Mouse (Mus musculus): ENCODE data around the gene Sec22b. TPM values are rescaled to one million over a fixed set of nuclear protein-coding genes. Genes with fewer than 3 reads are reported as not detected.

Gene Sec22b
- polyA plus RNA-seq, 1 experiment = 31.1 TPM

- Histone ChIP-seq H3K27ac (ENCODE audit: insufficient read depth, low read depth, low read length) (no peak overlapping the region), H3K4me1 (ENCODE audit: control insufficient read depth, insufficient read depth, low read length) (no peaks in the 10 kb centered on the region), H3K36me3 (ENCODE audit: control insufficient read depth, insufficient read depth, low read length) (no peaks in the 10 kb centered on the region), H3K27me3 (replicated peaks; ENCODE audit: control insufficient read depth, insufficient read depth, low read length) (no peaks in the 10 kb centered on the region), H3K4me3 (ENCODE audit: insufficient read depth, low read depth, low read length) (no peak overlapping the region)
- DNase-seq = no peak
- 64% methylated on average over 12 of the region's 12 CpGs for WGBS
- TF ChIP-seq CTCF (conservative IDR thresholded peaks at IDR 0.05; ENCODE audit: insufficient read depth, insufficient read length, low read depth, low read length) = no peak
- TF ChIP-seq POLR2A (IDR thresholded peaks at IDR 0.05; ENCODE audit: low read depth, low read length) = no peak
These were observed 29.3 kb downstream of the Sec22b start for GRCm38 (mm10) chr3:97930141-97930786.

- H3K36me3 ChIP-seq (ENCODE audit: control insufficient read depth, insufficient read depth, low read length) = no peaks in the 10 kb centered on the region
- no peak overlapping the region for H3K4me3 ChIP-seq (ENCODE audit: insufficient read depth, low read depth, low read length)
- DNase-seq = no peak
- H3K27me3 ChIP-seq (replicated peaks; ENCODE audit: control insufficient read depth, insufficient read depth, low read length) = no peaks in the 10 kb centered on the region
- no peak for TF ChIP-seq POLR2A (IDR thresholded peaks at IDR 0.05; ENCODE audit: low read depth, low read length)
- TF ChIP-seq CTCF (conservative IDR thresholded peaks at IDR 0.05; ENCODE audit: insufficient read depth, insufficient read length, low read depth, low read length) = no peak
- no peaks in the 10 kb centered on the region for H3K4me1 ChIP-seq (ENCODE audit: control insufficient read depth, insufficient read depth, low read length)
- no peak overlapping the region for H3K27ac ChIP-seq (ENCODE audit: insufficient read depth, low read depth, low read length)
- 90% methylated on average over 8 of the region's 8 CpGs for WGBS
These were observed 29.8 kb downstream of the Sec22b start for GRCm38 (mm10) chr3:97930787-97931158.

- Histone ChIP-seq H3K4me3 (ENCODE audit: insufficient read depth, low read depth, low read length) (no peak overlapping the region), H3K27ac (ENCODE audit: insufficient read depth, low read depth, low read length) (no peak overlapping the region), H3K27me3 (replicated peaks; ENCODE audit: control insufficient read depth, insufficient read depth, low read length) (no peaks in the 10 kb centered on the region), H3K36me3 (ENCODE audit: control insufficient read depth, insufficient read depth, low read length) (no peaks in the 10 kb centered on the region), H3K4me1 (ENCODE audit: control insufficient read depth, insufficient read depth, low read length) (no peaks in the 10 kb centered on the region)
- TF ChIP-seq CTCF (conservative IDR thresholded peaks at IDR 0.05; ENCODE audit: insufficient read depth, insufficient read length, low read depth, low read length) (no peak), POLR2A (IDR thresholded peaks at IDR 0.05; ENCODE audit: low read depth, low read length) (no peak)
- no peak for DNase-seq
- 71% methylated on average over 7 of the region's 7 CpGs for WGBS
These were observed 30.4 kb downstream of the Sec22b start for GRCm38 (mm10) chr3:97931310-97931885.

DNA sequence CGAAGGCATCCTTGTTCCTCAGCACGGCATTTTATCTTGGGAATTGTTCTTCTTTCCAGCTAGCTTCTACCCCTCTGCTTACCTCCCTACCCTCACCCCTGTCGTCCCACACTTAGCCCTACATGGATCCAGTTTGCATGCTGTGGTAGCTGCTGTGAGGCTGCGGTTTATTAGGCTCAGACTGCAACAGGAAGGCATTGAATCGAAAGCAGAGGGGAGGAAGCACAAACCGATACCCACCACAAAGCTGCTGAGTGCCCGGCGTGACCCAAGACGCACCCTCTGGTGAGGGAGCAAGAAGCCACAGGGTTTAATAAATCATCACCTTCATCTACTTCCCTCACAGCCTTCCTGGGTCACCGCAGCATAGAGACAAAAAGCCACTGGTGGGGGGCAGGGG lies 31.1 kb downstream of the Sec22b start:
- H3K27ac ChIP-seq (ENCODE audit: insufficient read depth, low read depth, low read length) = no peak overlapping the region
- no peak for TF ChIP-seq POLR2A (IDR thresholded peaks at IDR 0.05; ENCODE audit: low read depth, low read length)
- no peak for TF ChIP-seq CTCF (conservative IDR thresholded peaks at IDR 0.05; ENCODE audit: insufficient read depth, insufficient read length, low read depth, low read length)
- 17% methylated on average over 10 of the region's 10 CpGs for WGBS
- no peaks in the 10 kb centered on the region for H3K4me1 ChIP-seq (ENCODE audit: control insufficient read depth, insufficient read depth, low read length)
- no peak overlapping the region for H3K4me3 ChIP-seq (ENCODE audit: insufficient read depth, low read depth, low read length)
- no peaks in the 10 kb centered on the region for H3K27me3 ChIP-seq (replicated peaks; ENCODE audit: control insufficient read depth, insufficient read depth, low read length)
- H3K36me3 ChIP-seq (ENCODE audit: control insufficient read depth, insufficient read depth, low read length) = no peaks in the 10 kb centered on the region
- peak; percentile 33 for DNase-seq

DNA sequence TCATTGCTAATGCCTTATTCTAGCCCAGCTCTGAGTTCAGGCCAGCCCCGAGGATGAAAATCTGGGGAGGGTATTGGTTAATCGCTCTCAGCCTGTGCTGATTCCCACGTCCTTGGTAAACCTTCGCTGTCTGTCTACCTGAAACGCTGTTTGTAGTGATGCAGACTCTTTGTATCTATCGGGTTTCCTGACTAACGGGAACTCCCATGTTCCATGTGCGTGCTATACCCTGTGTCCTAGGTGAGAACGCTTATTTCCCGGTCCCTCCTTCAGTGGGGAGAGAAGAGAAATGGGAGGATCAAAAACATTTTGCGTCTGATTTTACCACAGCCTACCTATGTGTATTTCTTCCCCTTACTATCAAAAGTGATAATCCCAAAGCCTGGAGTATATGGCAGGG lies 31.8 kb downstream of the Sec22b start:
- DNase-seq = no peak
- H3K27ac ChIP-seq (ENCODE audit: insufficient read depth, low read depth, low read length) = no peak overlapping the region
- TF ChIP-seq CTCF (conservative IDR thresholded peaks at IDR 0.05; ENCODE audit: insufficient read depth, insufficient read length, low read depth, low read length) (no peak), POLR2A (IDR thresholded peaks at IDR 0.05; ENCODE audit: low read depth, low read length) (no peak)
- no peak overlapping the region for H3K4me3 ChIP-seq (ENCODE audit: insufficient read depth, low read depth, low read length)
- 58% methylated on average over 11 of the region's 11 CpGs for WGBS
- H3K27me3 ChIP-seq (replicated peaks; ENCODE audit: control insufficient read depth, insufficient read depth, low read length) = no peaks in the 10 kb centered on the region
- no peaks in the 10 kb centered on the region for H3K36me3 ChIP-seq (ENCODE audit: control insufficient read depth, insufficient read depth, low read length)
- H3K4me1 ChIP-seq (ENCODE audit: control insufficient read depth, insufficient read depth, low read length) = no peaks in the 10 kb centered on the region

- TF ChIP-seq POLR2A (IDR thresholded peaks at IDR 0.05; ENCODE audit: low read depth, low read length) = no peak
- TF ChIP-seq CTCF (conservative IDR thresholded peaks at IDR 0.05; ENCODE audit: insufficient read depth, insufficient read length, low read depth, low read length) = no peak
- H3K27ac ChIP-seq (ENCODE audit: insufficient read depth, low read depth, low read length) = no peak overlapping the region
- H3K36me3 ChIP-seq (ENCODE audit: control insufficient read depth, insufficient read depth, low read length) = no peaks in the 10 kb centered on the region
- H3K4me1 ChIP-seq (ENCODE audit: control insufficient read depth, insufficient read depth, low read length) = no peaks in the 10 kb centered on the region
- peak; percentile 16 for DNase-seq
- no peaks in the 10 kb centered on the region for H3K27me3 ChIP-seq (replicated peaks; ENCODE audit: control insufficient read depth, insufficient read depth, low read length)
- H3K4me3 ChIP-seq (ENCODE audit: insufficient read depth, low read depth, low read length) = no peak overlapping the region
- WGBS = 59% methylated on average over 6 of the region's 6 CpGs
These were observed 32.3 kb downstream of the Sec22b start for GRCm38 (mm10) chr3:97933251-97933650.

- 90% methylated on average over 5 of the region's 5 CpGs for WGBS
- TF ChIP-seq CTCF (conservative IDR thresholded peaks at IDR 0.05; ENCODE audit: insufficient read depth, insufficient read length, low read depth, low read length) (no peak), POLR2A (IDR thresholded peaks at IDR 0.05; ENCODE audit: low read depth, low read length) (no peak)
- Histone ChIP-seq H3K36me3 (ENCODE audit: control insufficient read depth, insufficient read depth, low read length) (no peaks in the 10 kb centered on the region), H3K4me1 (ENCODE audit: control insufficient read depth, insufficient read depth, low read length) (no peaks in the 10 kb centered on the region), H3K4me3 (ENCODE audit: insufficient read depth, low read depth, low read length) (no peak overlapping the region), H3K27me3 (replicated peaks; ENCODE audit: control insufficient read depth, insufficient read depth, low read length) (no peaks in the 10 kb centered on the region), H3K27ac (ENCODE audit: insufficient read depth, low read depth, low read length) (no peak overlapping the region)
- no peak for DNase-seq
These were observed 32.8 kb downstream of the Sec22b start for GRCm38 (mm10) chr3:97933811-97934210.

Data from kidney, adult 2 months (tissue).